Mouse (Mus musculus): ENCODE measurements around the gene Tln2. TPM values are rescaled to one million over a fixed set of nuclear protein-coding genes. Genes with fewer than 3 reads are reported as not detected.

The Tln2 gene
- polyA plus RNA-seq, 1 experiment: 0.01 TPM

DNA sequence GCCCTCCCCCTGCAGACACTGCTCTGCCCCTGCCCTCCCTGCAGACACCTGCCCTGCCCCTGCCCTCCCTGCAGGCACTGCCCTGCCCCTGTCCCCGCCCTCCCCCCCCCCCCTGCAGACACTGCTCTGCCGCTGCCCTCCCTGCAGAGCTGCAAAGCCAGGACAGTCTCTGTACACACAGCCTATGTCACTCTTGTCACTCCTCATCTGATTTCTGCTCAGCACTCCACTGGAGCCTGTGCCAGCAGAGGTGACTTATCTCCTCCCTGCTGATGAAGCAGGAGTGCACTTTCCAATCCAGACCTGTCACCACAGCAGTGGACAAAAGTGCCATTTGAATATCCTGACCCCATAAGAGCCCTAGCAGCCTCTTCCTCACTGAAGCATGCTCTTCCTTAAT is 118.0 kb downstream of the Tln2 start:
- H3K9me3 ChIP-seq (ENCODE audit: control insufficient read depth, low read length): no peaks in the 10 kb centered on the region
- no peak overlapping the region for H3K4me3 ChIP-seq (replicated peaks)
- no peaks in the 10 kb centered on the region for H3K4me1 ChIP-seq (ENCODE audit: control insufficient read depth)
- H3K36me3 ChIP-seq (ENCODE audit: control insufficient read depth): no peaks in the 10 kb centered on the region
- TF ChIP-seq TAL1 (IDR thresholded peaks at IDR 0.05; ENCODE audit: low read length) (no peak), GATA1 (IDR thresholded peaks at IDR 0.05; ENCODE audit: low read length) (no peak)
- no peaks in the 10 kb centered on the region for H3K27me3 ChIP-seq (ENCODE audit: control insufficient read depth)

DNA sequence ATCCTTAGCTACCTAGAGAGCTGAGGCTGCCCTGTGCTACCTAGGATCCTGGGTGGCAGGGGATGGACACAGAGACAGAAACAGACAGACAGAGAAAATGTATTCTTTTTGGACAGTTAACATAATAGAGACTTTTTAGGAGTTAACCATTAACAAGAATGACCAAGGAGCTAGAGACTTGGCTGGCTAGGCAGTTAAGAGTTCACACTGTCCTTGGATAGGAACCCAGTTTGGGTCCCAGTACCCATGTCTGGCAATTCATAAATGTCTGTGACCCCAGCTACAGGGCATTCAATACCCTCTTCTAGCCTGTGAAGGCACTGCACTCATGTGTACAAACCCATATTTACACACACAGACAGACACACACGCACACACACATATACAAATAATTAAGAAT is 122.0 kb downstream of the Tln2 start:
- H3K9me3 ChIP-seq (ENCODE audit: control insufficient read depth, low read length): no peaks in the 10 kb centered on the region
- H3K4me3 ChIP-seq (replicated peaks): no peak overlapping the region
- no peaks in the 10 kb centered on the region for H3K36me3 ChIP-seq (ENCODE audit: control insufficient read depth)
- no peaks in the 10 kb centered on the region for H3K4me1 ChIP-seq (ENCODE audit: control insufficient read depth)
- no peaks in the 10 kb centered on the region for H3K27me3 ChIP-seq (ENCODE audit: control insufficient read depth)
- TF ChIP-seq GATA1 (IDR thresholded peaks at IDR 0.05; ENCODE audit: low read length): no peak
- no peak for TF ChIP-seq TAL1 (IDR thresholded peaks at IDR 0.05; ENCODE audit: low read length)

DNA sequence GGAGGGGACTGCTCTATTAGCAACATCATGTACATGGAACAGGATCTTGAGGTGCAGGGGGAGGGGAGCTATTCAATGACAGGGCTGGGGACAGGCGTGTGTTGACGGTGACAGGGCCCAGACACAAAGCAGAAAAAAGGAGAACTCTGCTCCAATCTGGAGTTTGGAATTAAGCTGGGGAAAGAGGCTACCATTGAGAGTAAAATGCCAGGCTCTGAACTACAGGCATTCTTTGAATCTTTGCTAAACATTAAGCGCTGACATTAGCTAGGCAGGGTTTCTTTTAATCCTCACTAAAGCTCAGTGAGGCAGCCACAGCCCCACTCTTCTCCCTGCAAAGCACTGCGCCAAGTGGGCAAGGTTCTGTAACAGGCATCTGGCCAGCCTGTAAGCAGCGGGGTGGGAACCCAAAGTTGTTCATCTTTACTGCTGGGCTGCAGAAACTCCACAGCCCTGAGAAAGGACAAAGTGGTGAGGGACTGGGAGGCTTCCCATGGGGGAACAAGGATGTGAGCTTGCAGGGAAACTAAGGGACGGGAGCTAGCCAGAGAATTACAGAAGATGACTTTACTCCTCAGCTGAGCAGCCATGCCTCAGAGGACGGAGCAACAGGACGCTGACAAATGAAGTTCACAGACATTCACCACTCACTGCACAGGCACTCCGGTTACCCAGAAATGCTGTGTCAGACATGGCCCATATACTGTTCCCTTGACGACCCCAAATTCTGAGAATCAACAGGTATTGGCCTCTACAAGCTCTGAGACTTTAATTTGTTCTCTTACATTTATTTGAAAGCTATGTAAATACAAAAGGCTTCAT is 124.0 kb downstream of the Tln2 start:
- no peaks in the 10 kb centered on the region for H3K9me3 ChIP-seq (ENCODE audit: control insufficient read depth, low read length)
- TF ChIP-seq GATA1 (IDR thresholded peaks at IDR 0.05; ENCODE audit: low read length) (no peak), TAL1 (IDR thresholded peaks at IDR 0.05; ENCODE audit: low read length) (no peak)
- H3K4me3 ChIP-seq (replicated peaks): no peak overlapping the region
- no peaks in the 10 kb centered on the region for H3K4me1 ChIP-seq (ENCODE audit: control insufficient read depth)
- no peaks in the 10 kb centered on the region for H3K36me3 ChIP-seq (ENCODE audit: control insufficient read depth)
- H3K27me3 ChIP-seq (ENCODE audit: control insufficient read depth): no peaks in the 10 kb centered on the region

DNA sequence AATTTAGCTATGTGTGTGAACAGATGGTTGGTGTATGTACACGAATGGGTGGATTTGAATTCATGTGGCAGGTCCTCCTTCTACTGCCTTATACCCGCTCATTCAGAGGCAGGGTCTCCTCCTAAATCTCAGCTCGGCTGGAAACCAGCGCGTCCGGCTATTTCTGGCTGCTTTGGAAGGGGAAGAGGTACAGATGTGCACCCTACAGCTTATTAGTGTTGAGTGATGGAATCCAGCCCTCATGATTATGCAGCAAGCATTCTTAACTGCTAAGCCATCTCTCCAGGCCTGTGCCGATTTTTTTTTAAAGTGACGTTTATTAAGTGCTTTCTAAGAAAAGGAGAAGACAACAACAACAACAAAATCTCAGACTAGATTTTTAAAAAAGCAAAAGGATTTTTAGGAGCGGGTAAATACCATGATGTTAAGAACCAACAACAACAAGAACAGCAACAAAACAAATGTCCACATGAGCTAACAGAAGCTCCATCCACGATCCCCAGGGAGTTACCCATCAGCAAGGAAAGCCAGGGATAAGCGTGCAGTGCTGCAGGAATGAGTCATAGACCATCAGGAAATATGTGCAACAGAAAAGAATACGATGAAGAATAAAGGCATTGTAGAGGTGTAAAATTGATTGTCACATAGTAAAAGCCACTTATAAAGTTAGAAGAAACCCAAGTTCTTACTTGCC is 130.2 kb downstream of the Tln2 start:
- Histone ChIP-seq H3K4me3 (replicated peaks) (no peak overlapping the region), H3K36me3 (ENCODE audit: control insufficient read depth) (no peaks in the 10 kb centered on the region), H3K27me3 (ENCODE audit: control insufficient read depth) (no peaks in the 10 kb centered on the region)

DNA sequence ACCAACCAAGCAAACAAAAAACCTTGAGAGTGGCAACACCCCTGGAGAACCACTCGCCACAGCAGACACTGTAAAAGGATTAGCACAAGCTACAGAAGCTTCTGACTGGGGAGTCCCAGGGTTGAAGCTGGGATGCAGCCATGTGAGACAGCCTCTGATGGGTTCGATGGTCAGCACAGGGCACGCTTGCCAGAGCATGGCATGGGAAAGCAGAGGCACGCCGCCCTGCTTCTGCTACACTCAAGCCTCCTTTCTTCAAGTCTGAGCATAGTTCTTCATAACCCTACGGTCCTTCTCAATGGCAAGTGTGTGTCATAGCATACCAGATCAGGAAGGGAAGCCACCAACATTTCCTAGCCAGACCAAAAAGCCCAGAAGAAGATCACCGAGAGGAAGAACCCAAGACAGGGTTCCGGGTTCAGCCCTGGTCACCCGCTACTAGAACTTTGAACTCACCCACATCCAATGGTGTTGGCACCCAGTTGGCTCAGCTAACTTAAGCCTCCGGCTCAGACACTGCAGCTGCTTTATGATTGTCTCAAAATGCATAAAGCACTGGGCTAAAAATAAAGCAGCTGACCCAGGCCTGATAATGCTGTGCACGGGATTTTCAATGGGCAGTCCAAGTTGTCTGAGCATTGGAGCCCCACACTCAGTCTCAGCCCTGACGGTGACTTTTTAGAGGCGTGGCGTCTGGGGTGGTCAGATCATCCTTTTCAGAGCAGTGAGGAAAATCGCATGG is 131.0 kb downstream of the Tln2 start:
- H3K9me3 ChIP-seq (ENCODE audit: control insufficient read depth, low read length): no peaks in the 10 kb centered on the region
- H3K36me3 ChIP-seq (ENCODE audit: control insufficient read depth): no peaks in the 10 kb centered on the region
- H3K4me1 ChIP-seq (ENCODE audit: control insufficient read depth): no peaks in the 10 kb centered on the region
- TF ChIP-seq GATA1 (IDR thresholded peaks at IDR 0.05; ENCODE audit: low read length) (no peak), TAL1 (IDR thresholded peaks at IDR 0.05; ENCODE audit: low read length) (no peak)
- no peak overlapping the region for H3K4me3 ChIP-seq (replicated peaks)
- no peaks in the 10 kb centered on the region for H3K27me3 ChIP-seq (ENCODE audit: control insufficient read depth)

More for the DNA sequence above, 130.2 kb downstream of the Tln2 start:
- no peaks in the 10 kb centered on the region for H3K4me1 ChIP-seq (ENCODE audit: control insufficient read depth)
- no peaks in the 10 kb centered on the region for H3K9me3 ChIP-seq (ENCODE audit: control insufficient read depth, low read length)
- TF ChIP-seq GATA1 (IDR thresholded peaks at IDR 0.05; ENCODE audit: low read length) (no peak), TAL1 (IDR thresholded peaks at IDR 0.05; ENCODE audit: low read length) (no peak)

DNA sequence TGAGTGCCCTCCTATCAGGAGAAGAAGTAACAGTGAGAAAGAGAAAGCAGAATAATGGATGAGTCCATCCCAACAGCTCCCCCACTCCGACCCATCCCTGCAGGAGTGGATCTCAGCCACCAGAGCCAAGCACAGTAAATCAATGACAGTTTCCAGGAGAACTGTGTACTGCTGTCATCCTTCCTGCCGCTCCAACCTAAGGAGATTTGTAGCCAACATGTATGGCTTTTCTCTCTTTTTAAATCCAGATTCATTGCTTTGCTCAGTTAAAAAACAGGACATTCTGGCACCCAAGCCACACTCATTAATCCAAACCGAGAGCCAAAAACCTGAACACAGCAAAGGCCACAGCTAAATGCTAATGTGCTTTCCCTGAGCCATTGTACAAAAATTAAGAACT is 133.2 kb downstream of the Tln2 start:
- no peaks in the 10 kb centered on the region for H3K36me3 ChIP-seq (ENCODE audit: control insufficient read depth)
- TF ChIP-seq TAL1 (IDR thresholded peaks at IDR 0.05; ENCODE audit: low read length) (no peak), GATA1 (IDR thresholded peaks at IDR 0.05; ENCODE audit: low read length) (no peak)
- no peaks in the 10 kb centered on the region for H3K27me3 ChIP-seq (ENCODE audit: control insufficient read depth)
- no peaks in the 10 kb centered on the region for H3K9me3 ChIP-seq (ENCODE audit: control insufficient read depth, low read length)
- no peak overlapping the region for H3K4me3 ChIP-seq (replicated peaks)
- no peaks in the 10 kb centered on the region for H3K4me1 ChIP-seq (ENCODE audit: control insufficient read depth)

DNA sequence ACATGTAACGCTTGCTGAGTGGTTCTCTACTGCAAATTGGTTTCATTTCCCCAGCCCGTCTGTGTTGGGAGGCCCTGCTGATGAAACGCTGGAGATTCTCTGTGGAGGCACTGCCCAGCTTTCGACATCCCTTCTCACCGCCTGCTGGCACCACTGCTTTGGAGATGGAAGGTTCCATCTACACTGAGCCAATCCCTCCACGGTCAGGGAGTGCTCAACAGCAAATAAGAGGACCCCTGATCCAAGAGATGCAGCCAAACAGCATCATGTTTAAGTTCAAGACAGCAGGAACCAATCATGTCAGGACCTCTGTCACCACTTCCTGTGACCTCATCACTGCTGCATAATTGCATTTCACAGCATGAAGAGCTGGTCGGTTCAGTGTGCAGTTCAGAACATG is 135.4 kb downstream of the Tln2 start:
- no peak overlapping the region for H3K4me3 ChIP-seq (replicated peaks)
- H3K4me1 ChIP-seq (ENCODE audit: control insufficient read depth): no peaks in the 10 kb centered on the region
- H3K9me3 ChIP-seq (ENCODE audit: control insufficient read depth, low read length): no peaks in the 10 kb centered on the region
- no peak for TF ChIP-seq GATA1 (IDR thresholded peaks at IDR 0.05; ENCODE audit: low read length)
- no peak for TF ChIP-seq TAL1 (IDR thresholded peaks at IDR 0.05; ENCODE audit: low read length)
- no peaks in the 10 kb centered on the region for H3K27me3 ChIP-seq (ENCODE audit: control insufficient read depth)
- no peaks in the 10 kb centered on the region for H3K36me3 ChIP-seq (ENCODE audit: control insufficient read depth)

DNA sequence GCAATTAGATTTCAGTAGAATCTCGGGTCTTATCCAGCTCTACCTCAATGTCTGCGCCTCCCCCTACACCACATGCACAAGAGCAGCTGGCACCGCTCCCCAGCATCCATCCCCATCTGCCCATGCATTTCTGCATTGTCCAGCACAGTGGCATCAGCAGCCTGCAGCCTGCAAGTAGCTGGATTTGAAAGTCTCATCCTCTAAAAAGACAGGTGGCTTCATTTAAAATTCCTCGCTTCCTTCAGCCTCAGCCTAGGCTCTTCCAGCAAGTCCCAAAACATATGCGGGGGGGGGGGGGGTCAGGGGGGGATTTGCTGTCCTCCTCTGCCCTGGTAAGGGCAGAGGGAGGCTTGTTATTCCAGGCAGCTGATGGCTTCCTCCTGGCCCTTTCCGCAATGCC is 141.4 kb downstream of the Tln2 start:
- no peak overlapping the region for H3K4me3 ChIP-seq (replicated peaks)
- no peaks in the 10 kb centered on the region for H3K27me3 ChIP-seq (ENCODE audit: control insufficient read depth)
- no peaks in the 10 kb centered on the region for H3K9me3 ChIP-seq (ENCODE audit: control insufficient read depth, low read length)
- H3K36me3 ChIP-seq (ENCODE audit: control insufficient read depth): no peaks in the 10 kb centered on the region
- H3K4me1 ChIP-seq (ENCODE audit: control insufficient read depth): no peaks in the 10 kb centered on the region
- TF ChIP-seq GATA1 (IDR thresholded peaks at IDR 0.05; ENCODE audit: low read length) (no peak), TAL1 (IDR thresholded peaks at IDR 0.05; ENCODE audit: low read length) (no peak)

DNA sequence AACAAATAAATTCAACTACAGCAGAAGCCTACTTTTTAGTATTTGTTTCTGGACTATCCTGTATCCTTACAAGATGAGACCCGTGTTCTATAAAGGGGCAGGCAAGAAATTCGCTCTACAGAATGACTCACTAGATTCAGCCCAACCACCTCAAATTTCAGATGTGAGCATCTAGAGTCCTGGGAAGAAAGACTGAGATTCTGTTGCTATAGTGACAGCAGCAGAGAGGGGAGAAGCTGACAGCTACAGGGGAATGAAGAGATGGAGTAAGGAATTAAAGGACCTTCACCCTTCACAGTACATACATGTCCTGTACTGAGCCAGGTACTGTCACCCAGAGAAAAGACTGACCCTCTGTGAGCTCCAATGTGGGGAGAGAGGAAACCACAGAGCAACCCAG is 148.8 kb downstream of the Tln2 start:
- no peaks in the 10 kb centered on the region for H3K36me3 ChIP-seq (ENCODE audit: control insufficient read depth)
- TF ChIP-seq GATA1 (IDR thresholded peaks at IDR 0.05; ENCODE audit: low read length): no peak
- TF ChIP-seq TAL1 (IDR thresholded peaks at IDR 0.05; ENCODE audit: low read length): no peak

More for the DNA sequence above, 148.8 kb downstream of the Tln2 start:
- H3K27me3 ChIP-seq (ENCODE audit: control insufficient read depth): no peaks in the 10 kb centered on the region
- H3K4me3 ChIP-seq (replicated peaks): no peak overlapping the region
- no peaks in the 10 kb centered on the region for H3K4me1 ChIP-seq (ENCODE audit: control insufficient read depth)
- no peaks in the 10 kb centered on the region for H3K9me3 ChIP-seq (ENCODE audit: control insufficient read depth, low read length)
